Mouse (Mus musculus): ENCODE results near the gene Shank2. TPM values are rescaled to one million over a fixed set of nuclear protein-coding genes. Genes with fewer than 3 reads are reported as not detected.

Gene Shank2
- polyA plus RNA-seq, 2 experiments = 0.59 to 0.89 TPM

DNA sequence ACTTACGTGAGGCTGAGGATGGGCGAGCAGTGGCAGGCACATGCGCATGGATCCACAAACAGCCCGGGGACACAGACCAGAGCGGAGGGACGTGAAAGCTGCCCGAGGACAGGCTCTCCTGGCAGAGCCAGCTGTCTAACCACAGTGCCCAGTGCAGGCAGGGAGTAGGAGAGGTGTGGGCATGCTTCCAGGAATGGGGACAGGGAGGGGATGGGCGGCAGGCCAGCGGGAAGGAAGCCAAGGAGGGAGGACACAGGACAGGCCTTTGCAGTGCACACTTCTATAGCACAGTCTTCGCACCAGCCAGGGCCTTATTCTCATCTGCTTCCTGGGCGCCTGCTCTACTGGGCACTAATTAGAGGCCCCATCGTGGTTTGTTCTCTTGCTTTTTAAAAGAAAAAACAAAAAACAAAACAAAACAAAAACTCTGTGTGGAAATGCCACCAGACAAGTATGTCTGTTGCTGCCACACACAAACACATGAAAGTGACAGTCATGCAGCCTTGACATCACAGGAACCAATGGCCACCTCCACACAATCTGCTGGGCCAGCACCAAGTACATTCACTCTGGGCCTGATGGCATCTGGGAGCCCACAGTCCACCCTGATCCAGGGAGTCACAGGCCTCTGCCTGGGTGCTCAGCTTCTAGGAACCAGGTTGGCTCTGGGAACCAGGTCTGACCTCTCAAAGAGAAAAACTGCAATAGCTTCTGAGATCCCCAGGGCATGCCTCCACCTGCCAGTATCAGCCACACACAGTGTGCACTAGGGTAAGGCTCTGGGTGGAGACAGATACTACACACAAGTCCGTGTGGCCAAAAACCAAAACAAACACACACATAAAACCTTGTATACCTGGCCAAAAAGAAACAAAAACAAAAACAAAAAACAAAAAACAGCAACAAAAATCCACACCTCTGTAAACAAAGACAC, 448.2 kb downstream of the Shank2 start:
- ATAC-seq (ENCODE audit: low FRiP score, low read depth) = no peak
- no peak overlapping the region for H3K4me2 ChIP-seq (replicated peaks; ENCODE audit: low read depth, low read length, severe bottlenecking)
- WGBS = 93% methylated on average over 13 of the region's 13 CpGs
- H3K27me3 ChIP-seq (ENCODE audit: control insufficient read depth, insufficient read depth, low read length) = no peaks in the 10 kb centered on the region
- H3K36me3 ChIP-seq (ENCODE audit: control insufficient read depth, insufficient read depth, low read length) = peaks cover 97% of the 10 kb centered on the region
- TF ChIP-seq POLR2A (IDR thresholded peaks at IDR 0.05; ENCODE audit: borderline replicate concordance, extremely low read depth, insufficient read depth, insufficient read length) = no peak
- no peak overlapping the region for H3K27ac ChIP-seq (replicated peaks; ENCODE audit: low read depth, low read length)
- DNase-seq (ENCODE audit: low spot score) = no peak
- H3K4me1 ChIP-seq (ENCODE audit: control insufficient read depth, insufficient read depth, low read length) = no peaks in the 10 kb centered on the region
- no peaks in the 10 kb centered on the region for H3K9me3 ChIP-seq (ENCODE audit: control insufficient read depth, low read length)
- no peak overlapping the region for H3K9ac ChIP-seq (ENCODE audit: low read depth, low read length, severe bottlenecking)
- H3K4me3 ChIP-seq (replicated peaks; ENCODE audit: low read length) = no peak overlapping the region

DNA sequence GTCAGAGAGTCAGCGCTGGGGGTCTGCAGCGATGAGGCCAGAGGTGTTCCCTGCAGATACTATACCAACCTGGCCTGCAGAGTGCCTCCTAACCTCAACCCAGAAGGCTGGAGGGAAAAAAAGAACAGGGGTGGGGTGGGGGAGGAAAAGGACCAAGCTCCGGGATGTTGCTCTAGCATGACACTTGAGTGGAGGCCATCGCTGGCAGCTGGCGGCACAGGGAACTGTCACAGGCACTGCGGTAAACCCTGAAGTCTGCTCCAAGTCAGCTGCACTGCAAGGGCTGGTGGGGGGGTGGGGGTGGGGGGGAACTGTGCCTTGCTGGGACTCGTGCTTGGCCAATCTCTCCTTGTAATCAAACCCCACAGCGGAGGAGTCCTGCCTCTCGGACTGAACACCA, 448.9 kb downstream of the Shank2 start:
- Histone ChIP-seq H3K27me3 (ENCODE audit: control insufficient read depth, insufficient read depth, low read length) (no peaks in the 10 kb centered on the region), H3K4me2 (replicated peaks; ENCODE audit: low read depth, low read length, severe bottlenecking) (no peak overlapping the region), H3K4me3 (replicated peaks; ENCODE audit: low read length) (no peak overlapping the region), H3K4me1 (ENCODE audit: control insufficient read depth, insufficient read depth, low read length) (no peaks in the 10 kb centered on the region), H3K27ac (replicated peaks; ENCODE audit: low read depth, low read length) (no peak overlapping the region), H3K36me3 (ENCODE audit: control insufficient read depth, insufficient read depth, low read length) (peaks cover 97% of the 10 kb centered on the region), H3K9ac (ENCODE audit: low read depth, low read length, severe bottlenecking) (no peak overlapping the region), H3K9me3 (ENCODE audit: control insufficient read depth, low read length) (no peaks in the 10 kb centered on the region)
- WGBS = 88% methylated on average over 9 of the region's 9 CpGs
- TF ChIP-seq POLR2A (IDR thresholded peaks at IDR 0.05; ENCODE audit: borderline replicate concordance, extremely low read depth, insufficient read depth, insufficient read length) = no peak
- no peak for ATAC-seq (ENCODE audit: low FRiP score, low read depth)
- DNase-seq (ENCODE audit: low spot score) = no peak

DNA sequence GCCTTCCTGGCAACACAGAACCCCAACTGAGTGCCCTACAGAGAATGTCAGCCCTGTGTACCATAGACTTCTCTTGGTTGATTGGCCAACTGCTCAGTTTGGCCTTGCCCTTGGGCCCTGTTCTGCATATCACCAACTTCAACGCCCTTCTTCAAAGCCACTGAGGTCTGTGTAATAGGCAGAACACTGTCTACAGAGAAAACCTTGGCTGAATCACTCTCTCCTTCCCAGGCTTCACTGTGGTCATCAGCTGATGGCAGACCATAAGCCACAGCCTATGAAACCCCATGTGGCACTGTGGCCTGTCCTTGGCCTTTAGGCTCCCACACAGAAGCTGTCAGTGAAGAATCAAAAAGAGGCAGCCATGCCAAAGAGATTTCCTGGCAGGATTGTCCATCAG, 457.2 kb downstream of the Shank2 start:
- ATAC-seq (ENCODE audit: low FRiP score, low read depth) (no peak), DNase-seq (ENCODE audit: low spot score) (no peak)
- Histone ChIP-seq H3K36me3 (ENCODE audit: control insufficient read depth, insufficient read depth, low read length) (peaks cover 97% of the 10 kb centered on the region), H3K4me2 (replicated peaks; ENCODE audit: low read depth, low read length, severe bottlenecking) (no peak overlapping the region), H3K27me3 (ENCODE audit: control insufficient read depth, insufficient read depth, low read length) (no peaks in the 10 kb centered on the region), H3K9me3 (ENCODE audit: control insufficient read depth, low read length) (no peaks in the 10 kb centered on the region), H3K27ac (replicated peaks; ENCODE audit: low read depth, low read length) (no peak overlapping the region), H3K9ac (ENCODE audit: low read depth, low read length, severe bottlenecking) (no peak overlapping the region), H3K4me3 (replicated peaks; ENCODE audit: low read length) (no peak overlapping the region), H3K4me1 (ENCODE audit: control insufficient read depth, insufficient read depth, low read length) (no peaks in the 10 kb centered on the region)
- WGBS = 94% methylated on average over 1 of the region's 1 CpGs
- no peak for TF ChIP-seq POLR2A (IDR thresholded peaks at IDR 0.05; ENCODE audit: borderline replicate concordance, extremely low read depth, insufficient read depth, insufficient read length)

GRCm38 (mm10) chr7:144461246-144461902, 459.6 kb downstream of the Shank2 start:
- DNase-seq (ENCODE audit: low spot score) (no peak), ATAC-seq (ENCODE audit: low FRiP score, low read depth) (no peak)
- TF ChIP-seq POLR2A (IDR thresholded peaks at IDR 0.05; ENCODE audit: borderline replicate concordance, extremely low read depth, insufficient read depth, insufficient read length) = no peak
- 93% methylated on average over 6 of the region's 6 CpGs for WGBS
- H3K27me3 ChIP-seq (ENCODE audit: control insufficient read depth, insufficient read depth, low read length) = no peaks in the 10 kb centered on the region
- no peak overlapping the region for H3K9ac ChIP-seq (ENCODE audit: low read depth, low read length, severe bottlenecking)
- no peak overlapping the region for H3K4me3 ChIP-seq (replicated peaks; ENCODE audit: low read length)
- H3K4me1 ChIP-seq (ENCODE audit: control insufficient read depth, insufficient read depth, low read length) = no peaks in the 10 kb centered on the region
- H3K4me2 ChIP-seq (replicated peaks; ENCODE audit: low read depth, low read length, severe bottlenecking) = no peak overlapping the region
- no peak overlapping the region for H3K27ac ChIP-seq (replicated peaks; ENCODE audit: low read depth, low read length)
- no peaks in the 10 kb centered on the region for H3K9me3 ChIP-seq (ENCODE audit: control insufficient read depth, low read length)
- peaks cover 94% of the 10 kb centered on the region for H3K36me3 ChIP-seq (ENCODE audit: control insufficient read depth, insufficient read depth, low read length)

DNA sequence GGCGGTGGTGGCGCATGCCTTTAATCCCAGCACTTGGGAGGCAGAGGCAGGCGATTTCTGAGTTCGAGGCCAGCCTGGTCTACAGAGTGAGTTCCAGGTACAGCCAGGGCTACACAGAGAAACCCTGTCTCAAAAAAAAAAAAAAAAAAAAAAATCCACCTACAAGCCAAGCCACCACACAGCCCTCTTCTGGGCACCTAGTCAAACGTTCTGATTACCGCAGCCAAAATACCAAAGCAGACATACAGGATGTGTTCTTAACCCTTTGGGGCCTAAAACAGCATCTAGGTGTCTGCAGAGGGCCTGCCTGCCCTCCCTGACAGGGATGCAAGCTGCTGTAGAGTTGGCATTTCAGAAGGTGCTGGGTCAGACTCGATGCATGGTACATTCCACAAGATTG, 460.8 kb downstream of the Shank2 start:
- ATAC-seq (ENCODE audit: low FRiP score, low read depth) = no peak
- peaks cover 82% of the 10 kb centered on the region for H3K36me3 ChIP-seq (ENCODE audit: control insufficient read depth, insufficient read depth, low read length)
- 87% methylated on average over 7 of the region's 7 CpGs for WGBS
- H3K4me2 ChIP-seq (replicated peaks; ENCODE audit: low read depth, low read length, severe bottlenecking) = no peak overlapping the region
- no peak for TF ChIP-seq POLR2A (IDR thresholded peaks at IDR 0.05; ENCODE audit: borderline replicate concordance, extremely low read depth, insufficient read depth, insufficient read length)
- H3K4me1 ChIP-seq (ENCODE audit: control insufficient read depth, insufficient read depth, low read length) = no peaks in the 10 kb centered on the region
- no peaks in the 10 kb centered on the region for H3K27me3 ChIP-seq (ENCODE audit: control insufficient read depth, insufficient read depth, low read length)
- no peak overlapping the region for H3K27ac ChIP-seq (replicated peaks; ENCODE audit: low read depth, low read length)
- H3K9ac ChIP-seq (ENCODE audit: low read depth, low read length, severe bottlenecking) = no peak overlapping the region
- DNase-seq (ENCODE audit: low spot score) = no peak
- no peaks in the 10 kb centered on the region for H3K9me3 ChIP-seq (ENCODE audit: control insufficient read depth, low read length)
- H3K4me3 ChIP-seq (replicated peaks; ENCODE audit: low read length) = no peak overlapping the region

Data from limb, embryonic 14.5 days (tissue).